Mouse (Mus musculus) forebrain, embryonic 13.5 days (tissue): ENCODE results near the gene Dpf3. TPM values are rescaled to one million over a fixed set of nuclear protein-coding genes. Genes with fewer than 3 reads are reported as not detected.

Experiments used
- ATAC-seq: fragments of 200-750 bp; cut with Nextera tagmentation; 2 replicates; pipeline ENCODE4 v1.8.0; 2017
- H3K27ac ChIP-seq: fragments of 300-500 bp; sonication (generic); 2 replicates; pipeline ENCODE4 v1.5.1; 2015; ENCODE audit warnings: inconsistent platforms, mild to moderate bottlenecking, moderate library complexity
- H3K27me3 ChIP-seq: fragments of 300-500 bp; sonication (generic); 2 replicates; pipeline ENCODE4 v1.6.1; 2015; ENCODE audit warnings: mild to moderate bottlenecking, inconsistent platforms
- H3K36me3 ChIP-seq: fragments of 300-500 bp; sonication (generic); 2 replicates; pipeline ENCODE4 v1.6.1; 2015; ENCODE audit warnings: mild to moderate bottlenecking, inconsistent platforms; ENCODE audit not compliant: poor library complexity, severe bottlenecking
- H3K4me1 ChIP-seq: fragments of 300-500 bp; sonication (generic); 2 replicates; pipeline ENCODE4 v1.6.1; 2015; ENCODE audit warnings: inconsistent platforms
- H3K4me2 ChIP-seq: fragments of 300-500 bp; sonication (generic); 2 replicates; pipeline ENCODE4 v1.6.1; 2015; ENCODE audit warnings: inconsistent platforms, mild to moderate bottlenecking, moderate library complexity
- H3K4me3 ChIP-seq: fragments of 300-500 bp; sonication (generic); 2 replicates; pipeline ENCODE4 v1.5.1; 2015; ENCODE audit warnings: mild to moderate bottlenecking, inconsistent platforms
- H3K9ac ChIP-seq: fragments of 300-500 bp; sonication (generic); 2 replicates; pipeline ENCODE4 v1.6.1; 2015; ENCODE audit warnings: mild to moderate bottlenecking, inconsistent platforms
- H3K9me3 ChIP-seq: fragments of 300-500 bp; sonication (generic); replicated peaks from 2 replicates; pipeline ENCODE4 v1.6.1; 2016; ENCODE audit warnings: inconsistent platforms
- WGBS: fragments of 180-500 bp; shearing (Covaris S2); methylation state at CpG from one replicate; pipeline ENCODE4 v1.1.7; 2015; 5-methylcytosine and 5-hydroxymethylcytosine counted together
- polyA plus RNA-seq: library from polyadenylated mRNA; unstranded; fragments of >200 nt; fragmentation: Nextera tagmentation; extraction: Ambion mirVana; gene quantifications from 2 replicates; pipeline ENCODE4 v1.2.1, GENCODE M21; 2015

Gene Dpf3
- polyA plus RNA-seq, 1 experiment from 2014 or later, result 9.0 TPM

GRCm38 (mm10) chr12:83348246-83348645 lies 139.3 kb downstream of the Dpf3 start:
- Histone ChIP-seq H3K27ac (no peak overlapping the region), H3K9me3 (no peaks in the 10 kb centered on the region), H3K27me3 (no peaks in the 10 kb centered on the region), H3K9ac (no peak overlapping the region), H3K4me3 (no peak overlapping the region), H3K4me2 (no peak overlapping the region), H3K36me3 (no peaks in the 10 kb centered on the region), H3K4me1 (no peaks in the 10 kb centered on the region)
- 70% methylated on average over 3 of the region's 3 CpGs for WGBS
- no peak for ATAC-seq

GRCm38 (mm10) chr12:83342875-83343185 lies 144.7 kb downstream of the Dpf3 start:
- no peak for ATAC-seq
- 51% methylated on average over 4 of the region's 4 CpGs for WGBS
- no peak overlapping the region for H3K9ac ChIP-seq
- no peaks in the 10 kb centered on the region for H3K36me3 ChIP-seq
- H3K27me3 ChIP-seq, result no peaks in the 10 kb centered on the region
- H3K4me1 ChIP-seq, result peaks cover 17% of the 10 kb centered on the region
- H3K4me2 ChIP-seq, result no peak overlapping the region
- H3K9me3 ChIP-seq, result no peaks in the 10 kb centered on the region
- H3K27ac ChIP-seq, result no peak overlapping the region
- H3K4me3 ChIP-seq, result no peak overlapping the region

- peak overlapping the region; percentile 25; the same call in 1 of the 2 replicates for H3K27ac ChIP-seq
- ATAC-seq, result 0 out of 2 replicates have a peak, but pooled peaks have one; percentile 27
- H3K27me3 ChIP-seq, result no peaks in the 10 kb centered on the region
- peaks cover 23% of the 10 kb centered on the region for H3K4me1 ChIP-seq
- H3K36me3 ChIP-seq, result no peaks in the 10 kb centered on the region
- no peak overlapping the region for H3K4me3 ChIP-seq
- H3K4me2 ChIP-seq, result no peak overlapping the region
- no peak overlapping the region for H3K9ac ChIP-seq
- 76% methylated on average over 15 of the region's 15 CpGs for WGBS
- H3K9me3 ChIP-seq, result no peaks in the 10 kb centered on the region
Observed at GRCm38 (mm10) chr12:83342035-83342874, 145.3 kb downstream of the Dpf3 start.

DNA sequence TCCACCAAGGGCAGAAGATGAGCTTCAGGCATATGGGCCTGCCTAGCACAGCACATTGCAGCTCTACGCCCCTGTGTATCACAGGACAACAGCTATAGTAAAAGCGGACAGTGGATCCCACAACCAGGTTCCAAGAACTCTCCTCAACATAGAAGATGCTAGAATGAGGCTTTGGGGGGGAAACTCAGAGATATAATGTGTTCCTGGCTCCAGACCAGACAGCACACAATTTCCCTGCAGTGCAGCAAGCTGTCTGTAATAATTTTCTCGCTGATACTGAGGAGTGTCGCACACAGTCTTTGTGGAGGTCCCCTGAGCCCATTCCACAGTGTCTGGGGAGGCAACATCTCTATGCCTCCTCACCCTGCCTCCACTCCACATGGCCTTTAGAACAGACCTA lies 146.6 kb downstream of the Dpf3 start:
- no peak overlapping the region for H3K4me2 ChIP-seq
- no peaks in the 10 kb centered on the region for H3K27me3 ChIP-seq
- ATAC-seq, result no peak
- H3K4me1 ChIP-seq, result peaks cover 32% of the 10 kb centered on the region
- no peak overlapping the region for H3K9ac ChIP-seq
- no peak overlapping the region for H3K27ac ChIP-seq
- H3K9me3 ChIP-seq, result no peaks in the 10 kb centered on the region
- no peaks in the 10 kb centered on the region for H3K36me3 ChIP-seq
- 83% methylated on average over 4 of the region's 4 CpGs for WGBS
- no peak overlapping the region for H3K4me3 ChIP-seq

DNA sequence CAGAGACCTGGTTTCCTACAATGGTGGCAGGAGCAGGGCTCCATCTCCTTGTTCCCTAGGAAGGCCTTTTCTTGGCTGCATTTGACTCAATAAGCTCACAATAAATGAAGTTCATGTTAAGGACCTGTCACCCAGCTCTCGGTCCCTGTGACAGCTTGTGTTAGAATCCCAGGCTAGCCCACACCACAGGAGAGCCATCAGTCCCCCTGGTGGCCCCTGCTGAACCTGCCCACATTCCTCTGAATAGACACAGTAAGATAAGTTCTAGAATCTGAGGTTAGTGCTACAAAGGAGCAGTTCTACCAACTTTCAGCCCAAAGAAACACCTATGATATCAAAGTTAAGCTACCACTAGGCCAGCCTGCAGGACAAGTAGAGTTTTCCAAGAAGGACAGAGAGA lies 149.2 kb downstream of the Dpf3 start:
- no peak overlapping the region for H3K4me3 ChIP-seq
- 83% methylated on average over 1 of the region's 1 CpGs for WGBS
- no peaks in the 10 kb centered on the region for H3K9me3 ChIP-seq
- ATAC-seq, result no peak
- H3K4me2 ChIP-seq, result no peak overlapping the region
- no peaks in the 10 kb centered on the region for H3K27me3 ChIP-seq
- H3K9ac ChIP-seq, result no peak overlapping the region
- peaks cover 32% of the 10 kb centered on the region for H3K4me1 ChIP-seq
- H3K36me3 ChIP-seq, result no peaks in the 10 kb centered on the region
- 0 out of 2 replicates have a peak overlapping the region, but pooled peaks have one; percentile 68 for H3K27ac ChIP-seq

DNA sequence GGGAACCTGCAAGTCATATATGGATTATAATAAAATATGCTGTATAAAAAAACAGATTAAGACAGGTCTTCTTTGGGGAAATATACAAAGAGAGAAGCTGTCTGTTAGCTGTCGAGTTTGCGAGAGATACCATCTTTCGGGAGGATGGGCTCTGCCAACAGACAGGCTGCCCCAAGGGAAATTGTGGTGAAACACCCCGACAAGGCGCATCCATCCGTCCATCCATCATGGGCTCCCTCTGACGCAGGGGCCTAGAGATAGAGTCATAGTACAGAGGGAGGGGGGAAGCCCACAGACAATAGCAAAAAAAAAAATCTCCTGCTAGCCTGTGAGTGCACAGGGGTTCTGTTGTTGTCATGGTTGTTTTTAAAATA lies 149.8 kb downstream of the Dpf3 start:
- H3K4me3 ChIP-seq, result no peak overlapping the region
- no peak overlapping the region; the same call in 1 of the 2 replicates for H3K4me2 ChIP-seq
- ATAC-seq, result no peak
- WGBS, result 36% methylated on average over 7 of the region's 7 CpGs
- H3K9me3 ChIP-seq, result no peaks in the 10 kb centered on the region
- peak overlapping the region; percentile 68 for H3K27ac ChIP-seq
- H3K9ac ChIP-seq, result no peak overlapping the region
- no peaks in the 10 kb centered on the region for H3K27me3 ChIP-seq
- peaks cover 31% of the 10 kb centered on the region for H3K4me1 ChIP-seq
- no peaks in the 10 kb centered on the region for H3K36me3 ChIP-seq

- H3K4me3 ChIP-seq, result no peak overlapping the region
Observed at GRCm38 (mm10) chr12:83337077-83337775, 150.3 kb downstream of the Dpf3 start.

GRCm38 (mm10) chr12:83330056-83330455 lies 157.5 kb downstream of the Dpf3 start:
- Histone ChIP-seq H3K9ac (no peak overlapping the region), H3K9me3 (no peaks in the 10 kb centered on the region), H3K4me2 (no peak overlapping the region), H3K4me3 (no peak overlapping the region), H3K4me1 (peaks cover 16% of the 10 kb centered on the region), H3K27me3 (no peaks in the 10 kb centered on the region), H3K36me3 (no peaks in the 10 kb centered on the region), H3K27ac (no peak overlapping the region)
- no peak for ATAC-seq
- 88% methylated on average over 7 of the region's 7 CpGs for WGBS

More at GRCm38 (mm10) chr12:83337077-83337775, 150.3 kb downstream of the Dpf3 start:
- H3K36me3 ChIP-seq, result no peaks in the 10 kb centered on the region
- H3K9me3 ChIP-seq, result no peaks in the 10 kb centered on the region
- peak overlapping the region; percentile 68 for H3K27ac ChIP-seq
- H3K9ac ChIP-seq, result peak overlapping the region; percentile 21; the same call in 1 of the 2 replicates
- 20% methylated on average over 13 of the region's 13 CpGs for WGBS
- no peaks in the 10 kb centered on the region for H3K27me3 ChIP-seq
- peaks cover 26% of the 10 kb centered on the region for H3K4me1 ChIP-seq
- H3K4me2 ChIP-seq, result peak overlapping the region; percentile 22; the same call in 1 of the 2 replicates
- ATAC-seq, result 0 out of 2 replicates have a peak, but pooled peaks have one; percentile 21

DNA sequence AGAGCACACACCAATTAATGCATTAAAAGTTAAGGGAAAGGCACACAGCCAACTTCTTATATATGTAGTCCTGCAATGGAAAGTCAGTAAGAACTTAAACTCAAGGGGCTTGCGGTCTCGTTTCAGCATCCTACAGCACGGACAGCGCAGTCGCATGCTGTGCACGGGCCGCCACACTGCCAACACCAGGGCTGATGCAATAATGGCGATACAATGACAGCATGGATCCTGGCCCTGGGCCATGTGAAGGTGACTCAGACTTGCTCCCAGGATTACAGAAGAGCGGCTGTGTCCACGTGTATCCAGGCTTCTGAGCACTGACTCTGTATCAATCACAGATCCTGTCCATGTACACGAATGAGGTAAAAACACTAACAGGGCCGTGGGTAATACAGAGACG lies 158.6 kb downstream of the Dpf3 start:
- 63% methylated on average over 13 of the region's 13 CpGs for WGBS
- Histone ChIP-seq H3K4me1 (peaks cover 16% of the 10 kb centered on the region), H3K4me3 (no peak overlapping the region), H3K27ac (no peak overlapping the region), H3K27me3 (no peaks in the 10 kb centered on the region), H3K9me3 (no peaks in the 10 kb centered on the region), H3K4me2 (no peak overlapping the region), H3K36me3 (no peaks in the 10 kb centered on the region), H3K9ac (no peak overlapping the region)
- ATAC-seq, result 0 out of 2 replicates have a peak, but pooled peaks have one; percentile 50

- H3K27ac ChIP-seq, result no peak overlapping the region
- 0 out of 2 replicates have a peak, but pooled peaks have one; percentile 13 for ATAC-seq
Observed at GRCm38 (mm10) chr12:83328491-83328890, 159.0 kb downstream of the Dpf3 start.

DNA sequence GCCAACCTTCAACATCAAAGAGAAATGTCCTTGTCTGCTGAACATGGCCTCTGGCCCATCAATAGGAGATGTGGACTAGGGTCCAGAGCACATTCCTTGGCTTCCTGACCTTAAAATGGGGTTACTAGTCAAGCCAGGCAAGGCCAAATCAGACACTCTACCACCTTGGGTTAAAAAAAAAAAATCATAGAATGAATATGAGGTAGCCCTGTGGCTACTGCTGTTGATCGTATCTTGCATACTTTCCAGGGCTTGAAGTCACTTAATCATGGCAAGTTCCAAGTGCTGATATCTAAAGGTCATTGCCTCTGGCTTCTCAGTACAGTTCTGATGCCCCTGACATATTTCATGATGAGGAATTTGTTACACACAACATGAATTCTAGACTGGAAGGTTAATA lies 160.1 kb downstream of the Dpf3 start:
- no peaks in the 10 kb centered on the region for H3K27me3 ChIP-seq
- H3K4me3 ChIP-seq, result no peak overlapping the region
- H3K27ac ChIP-seq, result no peak overlapping the region
- H3K9me3 ChIP-seq, result no peaks in the 10 kb centered on the region
- WGBS, result 97% methylated on average over 1 of the region's 1 CpGs
- H3K4me2 ChIP-seq, result no peak overlapping the region
- H3K36me3 ChIP-seq, result no peaks in the 10 kb centered on the region
- no peak for ATAC-seq
- peaks cover 16% of the 10 kb centered on the region for H3K4me1 ChIP-seq
- H3K9ac ChIP-seq, result no peak overlapping the region

More at GRCm38 (mm10) chr12:83328491-83328890, 159.0 kb downstream of the Dpf3 start:
- peaks cover 16% of the 10 kb centered on the region for H3K4me1 ChIP-seq
- H3K27me3 ChIP-seq, result no peaks in the 10 kb centered on the region
- WGBS, result 61% methylated on average over 4 of the region's 4 CpGs
- no peak overlapping the region for H3K4me3 ChIP-seq
- H3K4me2 ChIP-seq, result no peak overlapping the region
- H3K9ac ChIP-seq, result no peak overlapping the region
- no peaks in the 10 kb centered on the region for H3K36me3 ChIP-seq
- no peaks in the 10 kb centered on the region for H3K9me3 ChIP-seq

- H3K27me3 ChIP-seq, result no peaks in the 10 kb centered on the region
- no peak overlapping the region for H3K4me3 ChIP-seq
- H3K4me2 ChIP-seq, result no peak overlapping the region
- no peak overlapping the region for H3K9ac ChIP-seq
- no peaks in the 10 kb centered on the region for H3K9me3 ChIP-seq
- no peak for ATAC-seq
- WGBS, result 66% methylated on average over 3 of the region's 3 CpGs
- no peaks in the 10 kb centered on the region for H3K36me3 ChIP-seq
- no peaks in the 10 kb centered on the region for H3K4me1 ChIP-seq
- no peak overlapping the region for H3K27ac ChIP-seq
Observed at GRCm38 (mm10) chr12:83320725-83321124, 166.8 kb downstream of the Dpf3 start.
